Mouse (Mus musculus) liver, embryonic 16.5 days (tissue): Measurements from ENCODE around the gene Abhd5. TPM values are rescaled to one million over a fixed set of nuclear protein-coding genes. Genes with fewer than 3 reads are reported as not detected.
"Not testable (repeated sequence)": the region's sequence is repeated elsewhere in the genome, so short reads cannot be mapped to it uniquely, and the experiment has no call there.

Experiments used
- ATAC-seq: fragments of 200-750 bp; cut with Nextera tagmentation; 2 replicates; pipeline ENCODE4 v1.8.0; 2017; ENCODE audit warnings: low read depth, mild to moderate bottlenecking, moderate number of reproducible peaks, moderate library complexity
- H3K27ac ChIP-seq: fragments of 300-500 bp; sonication (generic); 2 replicates; pipeline ENCODE4 v1.5.1; 2014; ENCODE audit warnings: mild to moderate bottlenecking, low read length
- H3K27me3 ChIP-seq: fragments of 300-500 bp; sonication (generic); 2 replicates; pipeline ENCODE4 v1.6.1; 2014; ENCODE audit warnings: low read depth, low read length, mixed read lengths; ENCODE audit not compliant: control insufficient read depth, insufficient read depth
- H3K36me3 ChIP-seq: fragments of 300-500 bp; sonication (generic); 2 replicates; pipeline ENCODE4 v1.6.1; 2014; ENCODE audit warnings: mild to moderate bottlenecking; ENCODE audit not compliant: control insufficient read depth, insufficient read depth
- H3K4me1 ChIP-seq: fragments of 300-500 bp; sonication (generic); 2 replicates; pipeline ENCODE4 v1.6.1; 2014; ENCODE audit warnings: low read depth, low read length, mixed read lengths; ENCODE audit not compliant: control insufficient read depth
- H3K4me2 ChIP-seq: fragments of 300-500 bp; sonication (generic); 2 replicates; pipeline ENCODE4 v1.6.1; 2014; ENCODE audit warnings: low read depth, low read length, mixed read lengths
- H3K4me3 ChIP-seq: fragments of 300-500 bp; sonication (generic); 2 replicates; pipeline ENCODE4 v1.5.1; 2014; ENCODE audit warnings: low read depth, mild to moderate bottlenecking, low read length
- H3K9ac ChIP-seq: fragments of 300-500 bp; sonication (generic); 2 replicates; pipeline ENCODE4 v1.6.1; 2014; ENCODE audit warnings: low read depth, low read length
- H3K9me3 ChIP-seq: fragments of 300-500 bp; sonication (generic); replicated peaks from 2 replicates; pipeline ENCODE4 v1.6.1; 2016; ENCODE audit warnings: low read length; ENCODE audit not compliant: control insufficient read depth
- WGBS: fragments of 180-500 bp; shearing (Covaris S2); extraction: QIAGEN DNeasy Blood & Tissue Kit; methylation state at CpG from one replicate; pipeline ENCODE4 v1.1.7; 2014; ENCODE audit not compliant: insufficient replicate concordance; 5-methylcytosine and 5-hydroxymethylcytosine counted together
- polyA plus RNA-seq: library from polyadenylated mRNA; unstranded; fragments of >200 nt; fragmentation: Nextera tagmentation; extraction: Ambion mirVana; gene quantifications from 2 replicates; pipeline ENCODE4 v1.2.1, GENCODE M21; 2015

The Abhd5 gene
- 22.7 and 23.9 TPM in 2 replicates for polyA plus RNA-seq

DNA sequence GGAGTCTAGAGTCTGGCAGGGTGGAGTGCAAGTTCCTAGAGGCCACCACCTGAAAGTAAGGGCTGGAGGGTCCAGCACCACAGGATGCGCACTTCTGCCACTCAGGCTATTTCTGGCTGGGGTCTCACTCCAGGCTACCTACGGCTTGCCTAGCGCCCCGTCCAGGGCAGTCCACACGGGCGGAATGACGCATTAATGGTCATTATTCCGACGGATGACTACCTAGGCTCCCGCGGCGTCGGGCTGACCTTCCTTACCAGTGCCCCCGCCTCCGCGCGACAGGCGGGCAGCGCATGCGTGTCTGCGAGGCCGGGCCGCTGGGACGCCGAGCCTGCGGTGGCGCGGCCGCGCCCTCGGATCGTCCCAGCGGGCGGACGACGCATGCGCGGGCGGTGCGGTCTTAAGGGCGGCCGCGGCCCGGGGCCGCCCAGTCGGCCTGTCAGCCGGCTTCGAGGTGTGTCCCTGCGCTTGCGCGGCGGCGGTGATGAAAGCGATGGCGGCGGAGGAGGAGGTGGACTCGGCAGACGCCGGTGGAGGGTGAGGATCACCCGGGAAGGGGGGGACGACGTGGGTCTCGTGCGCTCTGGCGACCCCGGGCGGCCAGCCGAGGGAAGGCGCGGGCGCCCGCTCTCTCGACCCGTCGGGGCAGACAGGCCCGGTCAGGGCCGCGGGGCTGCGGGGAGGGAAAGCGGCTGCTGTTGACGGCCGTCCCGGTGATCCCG, at the start of gene Abhd5:
Gene Abhd5, plus strand, starts transcription at position 306 of the 722 bp plus-strand sequence.
- peak within 1 kb of the TSS; percentile 98 for H3K4me2 ChIP-seq
- peaks cover 57% of the 10 kb centered on the region for H3K4me1 ChIP-seq
- no peaks in the 10 kb centered on the region for H3K9me3 ChIP-seq
- no peaks in the 10 kb centered on the region for H3K36me3 ChIP-seq
- H3K27ac ChIP-seq = peak within 1 kb of the TSS; percentile 88
- WGBS = under 1% methylated on average over 75 of the region's 84 CpGs
- peak within 1 kb of the TSS; percentile 98 for H3K9ac ChIP-seq
- peak within 1 kb of the TSS; percentile 90 for H3K4me3 ChIP-seq
- ATAC-seq = peak; percentile 94
- H3K27me3 ChIP-seq = no peaks in the 10 kb centered on the region

DNA sequence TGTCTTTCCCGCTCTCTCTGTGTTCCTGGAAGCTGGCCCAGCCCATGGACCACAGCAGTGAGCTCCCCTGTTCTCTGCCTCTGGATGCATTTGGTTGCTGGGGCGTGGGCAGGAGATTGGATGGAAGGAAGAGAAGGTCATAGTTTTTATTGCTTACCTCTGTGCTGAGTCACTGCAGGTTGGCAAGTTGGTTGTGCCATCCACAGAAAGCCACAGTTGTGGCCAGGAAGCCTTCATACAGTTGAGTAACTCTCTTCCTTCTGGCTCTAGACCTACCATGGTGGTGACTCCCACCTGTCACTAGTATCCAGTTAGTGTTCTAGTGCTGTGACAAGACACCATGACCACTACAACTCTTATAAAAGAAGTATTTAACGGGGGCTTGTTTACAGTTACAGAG, 46.1 kb upstream of the Abhd5 start:
- peaks cover 3% of the 10 kb centered on the region for H3K4me1 ChIP-seq
- no peaks in the 10 kb centered on the region for H3K27me3 ChIP-seq
- no peak; the same call in 1 of the 2 replicates for ATAC-seq
- H3K27ac ChIP-seq = no peak overlapping the region
- H3K4me2 ChIP-seq = no peak overlapping the region
- no peak overlapping the region for H3K9ac ChIP-seq
- no peaks in the 10 kb centered on the region for H3K36me3 ChIP-seq
- H3K9me3 ChIP-seq = no peaks in the 10 kb centered on the region
- H3K4me3 ChIP-seq = no peak overlapping the region
- WGBS = 53% methylated on average over 3 of the region's 3 CpGs

DNA sequence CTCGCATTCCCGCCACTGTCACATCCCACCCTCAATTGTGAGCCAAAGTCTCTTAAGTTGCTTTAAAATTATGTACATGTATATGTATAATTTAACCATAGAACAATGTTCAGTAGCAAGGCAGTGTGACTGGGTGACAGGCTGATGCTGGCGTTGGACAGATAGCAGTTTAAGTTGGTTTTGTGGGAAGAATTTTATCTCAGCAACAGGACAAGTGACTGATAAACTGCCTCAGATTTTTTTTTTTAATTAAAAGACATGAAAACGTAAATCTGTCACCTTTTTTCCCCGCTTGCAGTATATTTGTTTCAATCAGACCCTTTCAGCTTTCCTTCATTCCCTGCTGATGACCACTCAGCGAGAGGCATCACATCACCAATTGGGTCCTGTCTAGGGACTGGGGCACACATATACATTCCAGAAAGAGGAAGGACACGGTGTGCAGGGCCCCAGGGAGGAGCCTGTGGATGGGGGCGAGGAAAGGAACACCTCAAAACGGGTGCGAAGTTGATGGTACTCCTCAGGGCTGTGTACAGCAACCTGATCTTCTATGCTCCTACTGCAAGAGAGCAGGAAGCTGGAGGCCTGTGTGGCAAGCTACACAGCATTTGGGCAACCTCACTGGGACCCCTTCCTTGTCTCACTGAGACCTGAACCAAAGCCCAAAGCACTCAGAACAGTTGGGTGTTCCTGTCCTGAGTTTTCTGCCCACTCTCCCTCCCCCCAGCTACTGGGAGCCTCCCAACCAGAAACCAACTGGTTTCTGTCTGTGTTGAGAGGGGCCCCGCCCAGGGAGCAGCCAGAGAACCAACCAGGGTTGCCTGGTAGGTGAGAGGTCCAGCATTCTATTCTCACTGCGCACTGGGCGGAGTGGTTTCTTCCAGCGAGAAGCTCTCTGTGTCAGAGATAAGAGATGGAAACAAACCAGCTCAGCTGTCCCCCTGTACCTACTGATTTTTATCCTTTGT, 42.1 kb upstream of the Abhd5 start:
- H3K27me3 ChIP-seq = no peaks in the 10 kb centered on the region
- H3K4me3 ChIP-seq = no peak overlapping the region
- no peak overlapping the region for H3K4me2 ChIP-seq
- peak; percentile 35 for ATAC-seq
- H3K4me1 ChIP-seq = peaks cover 11% of the 10 kb centered on the region
- H3K36me3 ChIP-seq = no peaks in the 10 kb centered on the region
- 30% methylated on average over 14 of the region's 14 CpGs for WGBS
- no peak overlapping the region for H3K27ac ChIP-seq
- no peaks in the 10 kb centered on the region for H3K9me3 ChIP-seq
- no peak overlapping the region for H3K9ac ChIP-seq

DNA sequence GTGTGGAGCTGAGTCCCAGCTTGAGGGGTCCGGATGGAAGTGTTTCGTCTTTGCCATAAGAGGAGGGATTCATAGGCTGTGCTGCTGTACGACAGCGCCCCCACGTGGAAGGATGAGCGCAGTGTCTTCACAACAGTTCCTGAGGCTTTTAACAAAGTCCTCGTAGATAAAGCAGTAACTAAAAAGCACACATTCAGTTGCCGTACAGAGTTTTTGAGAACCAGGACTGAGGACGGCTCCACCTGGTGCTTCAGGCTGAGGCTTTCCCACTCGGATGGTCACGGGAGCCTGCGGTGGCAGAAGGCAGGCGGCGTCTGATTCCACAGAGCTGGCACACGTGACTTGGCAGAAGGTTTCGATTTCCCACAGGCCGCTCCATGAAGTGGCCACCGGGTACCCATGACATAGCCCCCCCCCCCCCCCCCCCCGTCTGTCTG, 40.8 kb upstream of the Abhd5 start:
- Histone ChIP-seq H3K36me3 (no peaks in the 10 kb centered on the region), H3K9me3 (no peaks in the 10 kb centered on the region), H3K27me3 (no peaks in the 10 kb centered on the region), H3K4me3 (peak overlapping the region; percentile 67), H3K4me2 (peak overlapping the region; percentile 62), H3K4me1 (peaks cover 11% of the 10 kb centered on the region), H3K27ac (peak overlapping the region; percentile 60), H3K9ac (peak overlapping the region; percentile 59)
- 6% methylated on average over 18 of the region's 19 CpGs for WGBS
- ATAC-seq = peak; percentile 61

DNA sequence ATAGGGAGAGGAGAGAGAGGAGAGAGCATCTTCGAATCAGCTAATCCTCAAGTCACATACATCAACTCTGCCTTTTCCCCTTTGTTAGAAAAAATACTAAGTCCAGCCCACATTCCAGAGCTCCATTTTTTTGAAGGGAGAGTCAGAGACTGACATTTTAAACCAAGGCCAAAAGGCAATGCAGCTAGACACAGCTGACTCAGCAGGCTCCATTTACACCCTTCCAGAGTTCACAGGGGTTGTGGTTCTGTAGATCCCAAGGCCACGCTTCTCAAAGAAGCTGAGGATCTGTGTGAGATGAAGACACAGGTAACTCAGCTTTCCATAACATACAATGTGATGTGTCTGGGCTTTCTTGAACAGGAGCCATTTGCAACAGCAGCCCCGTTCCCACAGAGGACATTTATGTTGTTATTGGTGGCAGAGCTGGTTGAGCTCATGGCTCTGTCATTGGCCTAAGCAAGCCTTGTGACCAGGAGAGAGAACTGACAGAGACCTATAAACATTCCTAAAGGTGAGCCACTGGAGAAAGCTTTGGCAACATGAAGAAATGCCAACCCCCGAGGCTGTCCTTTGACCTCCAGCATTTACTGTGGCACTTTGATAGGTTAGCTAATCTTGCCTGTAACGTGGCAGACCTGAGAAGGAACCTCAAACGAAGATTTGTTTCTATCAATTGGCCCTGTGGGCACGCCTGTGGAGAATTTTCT, 40.2 kb upstream of the Abhd5 start:
- Histone ChIP-seq H3K9ac (peak overlapping the region; percentile 59), H3K27ac (peak overlapping the region; percentile 7; the same call in 1 of the 2 replicates), H3K4me2 (peak overlapping the region; percentile 62), H3K4me1 (peaks cover 11% of the 10 kb centered on the region), H3K36me3 (no peaks in the 10 kb centered on the region), H3K4me3 (peak overlapping the region; percentile 67), H3K9me3 (no peaks in the 10 kb centered on the region), H3K27me3 (no peaks in the 10 kb centered on the region)
- no peak for ATAC-seq
- WGBS = 55% methylated on average over 7 of the region's 7 CpGs

DNA sequence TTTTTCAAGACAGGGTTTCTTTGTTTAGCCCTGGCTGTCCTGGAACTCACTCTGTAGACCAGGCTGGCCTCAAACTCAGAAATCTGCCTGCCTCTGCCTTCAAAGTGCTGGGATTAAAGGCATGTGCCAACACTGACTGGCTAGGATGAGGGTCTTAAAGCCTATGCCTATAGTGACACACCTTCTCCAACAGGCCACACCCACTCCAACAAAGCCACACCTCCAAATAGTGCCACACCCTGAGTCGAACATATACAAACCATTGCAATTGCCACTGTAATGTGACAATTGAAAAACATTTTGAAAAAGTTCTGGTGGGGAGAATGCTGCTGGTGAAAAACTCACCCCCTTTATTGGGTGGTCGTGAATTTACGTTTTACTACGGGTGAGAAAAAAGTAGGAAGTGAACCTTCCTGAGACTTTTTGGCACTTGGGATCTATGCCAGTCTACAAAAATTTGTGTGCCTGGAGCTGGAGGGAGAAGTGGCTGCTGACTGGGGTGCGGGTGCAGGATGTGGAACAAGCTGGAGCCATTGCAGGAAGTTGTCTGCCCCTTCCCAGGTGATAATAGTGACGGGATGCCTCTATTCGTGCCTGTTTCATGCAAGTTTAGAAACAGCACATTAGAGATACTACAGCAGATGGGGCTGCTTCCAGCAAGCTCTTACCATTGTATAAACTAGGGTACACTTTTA, 39.0 kb upstream of the Abhd5 start:
- no peak for ATAC-seq
- Histone ChIP-seq H3K4me2 (no peak overlapping the region), H3K4me3 (no peak overlapping the region), H3K27ac (no peak overlapping the region), H3K36me3 (no peaks in the 10 kb centered on the region), H3K27me3 (no peaks in the 10 kb centered on the region), H3K9me3 (no peaks in the 10 kb centered on the region), H3K9ac (no peak overlapping the region), H3K4me1 (peaks cover 11% of the 10 kb centered on the region)
- WGBS = 54% methylated on average over 7 of the region's 7 CpGs

DNA sequence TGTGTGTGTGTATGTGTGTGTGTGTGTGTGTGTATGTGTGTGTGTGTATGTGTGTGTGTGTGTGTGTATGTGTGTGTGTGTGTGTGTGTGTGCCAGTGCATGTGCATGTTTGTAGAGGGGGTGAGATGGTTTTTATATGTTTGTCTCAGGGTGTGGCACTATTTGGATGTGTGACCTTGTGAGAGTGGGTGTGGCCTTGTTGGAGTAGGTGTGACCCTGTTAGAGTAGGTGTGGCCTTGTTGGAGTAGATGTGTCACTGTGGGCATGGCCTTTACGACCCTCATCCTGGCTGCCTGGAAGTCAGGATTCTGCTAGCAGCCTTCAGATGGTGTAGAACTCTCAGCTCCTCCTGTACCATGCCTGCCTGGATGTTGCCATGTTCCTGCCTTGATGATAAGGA, 38.3 kb upstream of the Abhd5 start:
- not testable (repeated sequence) for H3K4me2 ChIP-seq, H3K36me3 ChIP-seq, H3K9me3 ChIP-seq, H3K27me3 ChIP-seq, H3K27ac ChIP-seq, H3K4me3 ChIP-seq, H3K9ac ChIP-seq
- H3K4me1 ChIP-seq = peaks cover 11% of the 10 kb centered on the region
- 45% methylated on average over 1 of the region's 1 CpGs for WGBS
- ATAC-seq = peak; percentile 33

DNA sequence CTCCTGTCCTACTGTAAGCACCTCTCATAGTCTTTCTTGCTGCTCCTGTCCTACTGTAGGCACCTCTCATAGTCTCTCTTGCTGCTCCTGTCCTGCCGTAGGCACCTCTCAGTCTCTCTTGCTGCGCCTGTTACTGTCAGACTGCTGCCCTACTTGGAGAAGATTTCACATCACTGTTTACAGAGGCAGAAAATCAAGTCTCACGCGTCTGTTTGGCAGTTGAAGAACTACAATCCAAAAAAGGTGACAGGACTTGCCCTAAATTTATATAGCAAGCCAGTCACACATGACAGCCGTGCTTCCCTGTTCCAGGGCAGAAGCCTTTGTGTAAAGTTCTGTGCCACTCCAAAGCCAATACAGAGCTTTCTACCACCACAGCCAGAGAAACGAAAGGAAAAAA, 37.0 kb upstream of the Abhd5 start:
- H3K36me3 ChIP-seq = no peaks in the 10 kb centered on the region
- WGBS = 75% methylated on average over 6 of the region's 6 CpGs
- no peak overlapping the region for H3K27ac ChIP-seq
- H3K9ac ChIP-seq = no peak overlapping the region
- no peak for ATAC-seq
- H3K4me2 ChIP-seq = no peak overlapping the region
- H3K9me3 ChIP-seq = no peaks in the 10 kb centered on the region
- no peak overlapping the region for H3K4me3 ChIP-seq
- peaks cover 11% of the 10 kb centered on the region for H3K4me1 ChIP-seq
- no peaks in the 10 kb centered on the region for H3K27me3 ChIP-seq
